25 mouse cellular contexts compared by ENCODE assay signal in genomic region chr1:152266390-152266789, GRCm38 (mm10).
"Had no signal": no experiment of that assay in that cellular context is flagged by ENCODE, and none has a peak within 500 bp of the region (broad histone marks: within the 10 kb centered on the region; RNA-seq: fewer than 3 reads in every experiment).

No protein-coding gene starts in this region.

- DNase-seq: forebrain, postnatal 0 days; gastrocnemius, postnatal 14 days; gastrocnemius, postnatal 36 days; heart, adult 2 months; heart, postnatal 14 days; heart, postnatal 4 days; kidney, adult 18-20 months; kidney, adult 8-10 months; kidney, postnatal 10 days; kidney, postnatal 25 days; kidney, postnatal 4 days; layer of hippocampus, postnatal 36 days; left cerebral cortex, postnatal 4 days had no signal

- H3K4me1 ChIP-seq: heart, embryonic 15.5 days; hindbrain, embryonic 10.5 days; intestine, embryonic 15.5 days; limb, embryonic 12.5 days had no signal

- H3K36me3 ChIP-seq: heart, embryonic 13.5 days; heart, embryonic 15.5 days; hindbrain, embryonic 10.5 days; hindbrain, embryonic 12.5 days; intestine, embryonic 15.5 days; limb, embryonic 12.5 days had no signal

- H3K9ac ChIP-seq: forebrain, postnatal 0 days; heart, embryonic 13.5 days; heart, embryonic 15.5 days; hindbrain, embryonic 12.5 days; hindbrain, embryonic 14.5 days; intestine, embryonic 15.5 days; limb, embryonic 12.5 days had no signal

- H3K9me3 ChIP-seq: heart, embryonic 13.5 days; heart, embryonic 15.5 days; hindbrain, embryonic 10.5 days; hindbrain, embryonic 12.5 days; intestine, embryonic 15.5 days; limb, embryonic 12.5 days had no signal

- H3K27me3 ChIP-seq: heart, embryonic 13.5 days; heart, embryonic 15.5 days; hindbrain, embryonic 12.5 days; intestine, embryonic 15.5 days; limb, embryonic 12.5 days had no signal

- H3K27ac ChIP-seq: heart, adult 2 months; heart, embryonic 13.5 days; heart, embryonic 15.5 days; hindbrain, embryonic 10.5 days; hindbrain, embryonic 12.5 days; hindbrain, embryonic 14.5 days; intestine, embryonic 15.5 days; layer of hippocampus, adult 2 months; limb, embryonic 12.5 days had no signal

- ATAC-seq: forebrain, postnatal 0 days; hindbrain, embryonic 16.5 days; inflammation-experienced regulatory T-cells, adult 6 months; intestine, embryonic 15.5 days; intestine, postnatal 0 days had no signal

- H3K4me3 ChIP-seq: heart, adult 2 months; heart, embryonic 13.5 days; heart, embryonic 15.5 days; hindbrain, embryonic 10.5 days; hindbrain, embryonic 12.5 days; intestine, embryonic 15.5 days; layer of hippocampus, adult 2 months; limb, embryonic 12.5 days had no signal

- H3K4me2 ChIP-seq: heart, embryonic 11.5 days; heart, embryonic 13.5 days; heart, embryonic 15.5 days; hindbrain, embryonic 12.5 days; hindbrain, embryonic 14.5 days; intestine, embryonic 15.5 days; limb, embryonic 12.5 days had no signal
